Mouse (Mus musculus): ENCODE results near the gene Cox6b2. TPM values are rescaled to one million over a fixed set of nuclear protein-coding genes. Genes with fewer than 3 reads are reported as not detected.

Gene Cox6b2
- polyA plus RNA-seq, 1 experiment = 62.7 TPM

DNA sequence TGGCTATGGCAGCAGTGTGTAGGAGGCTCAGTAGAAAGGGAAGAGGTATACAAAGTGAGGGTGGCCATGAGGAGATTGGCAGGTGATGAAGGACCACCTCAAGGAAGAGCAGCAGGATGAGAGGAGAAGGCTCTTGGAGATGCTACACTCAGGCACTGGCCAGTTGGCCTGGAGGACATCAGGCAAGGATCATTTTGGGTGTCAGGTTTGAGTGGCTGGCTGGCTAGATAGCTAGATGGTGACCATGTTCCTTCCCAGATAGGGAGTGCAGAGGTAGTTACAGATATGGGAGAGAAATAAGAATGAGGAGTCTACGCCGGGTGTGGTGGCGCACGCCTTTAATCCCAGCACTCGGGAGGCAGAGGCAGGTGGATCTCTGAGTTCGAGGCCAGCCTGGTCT, 8.0 kb downstream of the Cox6b2 start:
- WGBS = 96% methylated on average over 6 of the region's 6 CpGs

DNA sequence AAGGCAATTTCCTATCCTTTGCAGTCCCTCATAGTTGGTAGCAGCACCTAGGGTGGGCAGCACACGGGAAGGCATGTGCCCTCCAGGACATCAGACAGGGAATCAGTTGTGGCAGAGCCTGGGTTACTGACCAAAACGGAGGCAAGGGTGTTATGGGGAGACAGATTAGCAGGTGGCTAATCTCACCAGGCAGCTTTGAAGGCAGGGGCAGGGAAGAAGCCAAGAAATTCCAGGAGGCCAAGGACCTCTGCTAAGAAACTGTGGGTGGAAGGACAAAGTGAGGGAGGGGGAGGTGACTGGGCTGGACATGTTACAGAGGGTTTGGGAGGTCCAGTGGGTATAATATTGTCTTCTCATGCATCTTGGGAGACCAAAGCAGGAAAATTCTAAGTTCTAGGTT, 9.5 kb downstream of the Cox6b2 start:
- no peak for DNase-seq
- no peaks in the 10 kb centered on the region for H3K27me3 ChIP-seq (replicated peaks; ENCODE audit: control insufficient read depth, insufficient read depth, low read length)
- no peaks in the 10 kb centered on the region; the same call in 1 of the 2 replicates for H3K36me3 ChIP-seq (ENCODE audit: control insufficient read depth, insufficient read depth, low read length)
- H3K4me3 ChIP-seq (ENCODE audit: insufficient read depth, low read depth, low read length) = no peak overlapping the region
- peaks cover 3% of the 10 kb centered on the region; the same call in 1 of the 2 replicates for H3K4me1 ChIP-seq (ENCODE audit: control insufficient read depth, insufficient read depth, low read length)
- no peak for TF ChIP-seq POLR2A (IDR thresholded peaks at IDR 0.05; ENCODE audit: low read depth, low read length)
- no peak for TF ChIP-seq CTCF (conservative IDR thresholded peaks at IDR 0.05; ENCODE audit: insufficient read depth, insufficient read length, low read depth, low read length)
- WGBS = 48% methylated on average over 2 of the region's 2 CpGs
- H3K27ac ChIP-seq (ENCODE audit: insufficient read depth, low read depth, low read length) = no peak overlapping the region

More for the DNA sequence above, 8.0 kb downstream of the Cox6b2 start:
- Histone ChIP-seq H3K36me3 (ENCODE audit: control insufficient read depth, insufficient read depth, low read length) (no peaks in the 10 kb centered on the region; the same call in 1 of the 2 replicates), H3K4me1 (ENCODE audit: control insufficient read depth, insufficient read depth, low read length) (peaks cover 3% of the 10 kb centered on the region; the same call in 1 of the 2 replicates), H3K4me3 (ENCODE audit: insufficient read depth, low read depth, low read length) (no peak overlapping the region), H3K27me3 (replicated peaks; ENCODE audit: control insufficient read depth, insufficient read depth, low read length) (no peaks in the 10 kb centered on the region), H3K27ac (ENCODE audit: insufficient read depth, low read depth, low read length) (no peak overlapping the region)
- no peak for TF ChIP-seq POLR2A (IDR thresholded peaks at IDR 0.05; ENCODE audit: low read depth, low read length)
- TF ChIP-seq CTCF (conservative IDR thresholded peaks at IDR 0.05; ENCODE audit: insufficient read depth, insufficient read length, low read depth, low read length) = no peak
- DNase-seq = no peak

DNA sequence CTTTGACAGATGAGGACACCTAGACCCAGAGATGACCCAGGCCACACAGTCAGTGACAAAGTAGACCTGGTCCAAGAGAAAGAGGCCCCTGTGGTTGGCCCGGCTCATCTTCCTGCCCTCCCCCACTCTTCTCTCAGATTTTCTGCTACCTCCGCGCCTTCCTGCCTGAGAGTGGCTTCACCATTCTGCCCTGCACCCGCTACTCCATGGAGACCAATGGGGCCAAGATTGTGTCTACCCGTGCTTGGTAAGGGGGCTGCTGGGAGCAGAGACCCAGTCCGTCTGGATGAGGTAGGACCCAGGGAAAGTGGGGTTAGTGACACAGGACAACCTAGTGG, 10.4 kb downstream of the Cox6b2 start:
- peaks cover 3% of the 10 kb centered on the region; the same call in 1 of the 2 replicates for H3K4me1 ChIP-seq (ENCODE audit: control insufficient read depth, insufficient read depth, low read length)
- no peak for TF ChIP-seq CTCF (conservative IDR thresholded peaks at IDR 0.05; ENCODE audit: insufficient read depth, insufficient read length, low read depth, low read length)
- TF ChIP-seq POLR2A (IDR thresholded peaks at IDR 0.05; ENCODE audit: low read depth, low read length) = no peak

DNA sequence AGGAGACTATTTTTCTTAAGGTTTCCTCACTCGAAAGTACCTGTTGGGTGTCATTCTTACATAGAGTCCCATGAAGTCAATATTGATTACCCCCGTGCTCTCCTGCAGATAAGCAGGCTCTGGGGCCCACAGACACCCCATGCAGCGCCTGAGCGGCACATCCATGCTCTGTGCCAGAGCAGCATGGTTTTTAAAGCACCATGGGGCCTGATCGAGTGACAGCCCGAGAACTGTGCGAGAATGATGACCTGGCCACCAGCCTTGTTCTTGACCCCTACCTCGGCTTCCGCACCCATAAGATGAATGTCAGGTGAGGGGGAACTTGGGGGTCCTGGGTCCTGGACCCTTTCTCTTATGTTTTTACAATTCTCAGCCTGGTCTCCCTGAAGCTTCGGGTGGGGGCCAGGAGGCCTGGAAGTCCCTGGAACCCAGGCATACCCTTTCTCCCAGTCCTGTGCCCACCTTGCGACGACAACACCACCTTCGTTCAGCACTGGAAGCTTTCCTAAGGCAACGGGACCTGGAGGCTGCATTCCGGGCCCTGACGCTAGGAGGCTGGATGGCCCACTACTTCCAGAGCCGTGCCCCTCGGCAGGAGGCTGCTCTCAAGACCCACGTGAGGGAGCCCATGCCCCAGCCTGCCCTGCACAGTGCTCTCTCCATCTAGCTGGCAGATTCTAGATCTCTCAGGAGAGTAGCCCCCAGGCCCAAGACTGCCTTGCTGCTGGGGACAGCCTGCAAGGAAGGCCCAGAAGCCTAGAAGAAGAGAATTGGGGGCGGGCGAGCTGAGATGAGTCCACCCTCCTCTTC, 11.0 kb downstream of the Cox6b2 start:
- H3K27ac ChIP-seq (ENCODE audit: insufficient read depth, low read depth, low read length) = peak overlapping the region; percentile 90

More for the DNA sequence above, 10.4 kb downstream of the Cox6b2 start:
- Histone ChIP-seq H3K27me3 (replicated peaks; ENCODE audit: control insufficient read depth, insufficient read depth, low read length) (no peaks in the 10 kb centered on the region), H3K36me3 (ENCODE audit: control insufficient read depth, insufficient read depth, low read length) (no peaks in the 10 kb centered on the region; the same call in 1 of the 2 replicates), H3K27ac (ENCODE audit: insufficient read depth, low read depth, low read length) (no peak overlapping the region), H3K4me3 (ENCODE audit: insufficient read depth, low read depth, low read length) (no peak overlapping the region)
- DNase-seq = no peak
- 89% methylated on average over 6 of the region's 6 CpGs for WGBS

DNA sequence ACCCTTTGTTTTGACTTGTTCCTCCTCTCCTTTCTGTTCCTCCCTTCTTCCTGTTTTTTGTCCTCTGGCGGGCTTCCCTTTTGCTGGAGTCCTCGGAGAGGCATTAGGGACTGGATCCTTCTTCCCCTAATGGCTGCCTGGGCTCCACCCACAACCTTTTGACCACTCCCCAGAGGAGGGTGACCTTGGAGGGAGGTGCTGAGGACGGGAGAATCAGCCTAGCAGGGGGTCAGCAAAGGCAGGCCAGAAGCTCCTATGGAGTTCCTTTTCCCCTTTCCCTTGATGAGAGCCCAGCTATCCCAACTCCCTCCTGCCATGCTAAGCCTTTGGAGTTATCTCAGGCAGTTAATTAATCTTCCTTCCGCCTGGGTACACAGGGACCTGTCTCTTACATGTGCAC, 11.7 kb downstream of the Cox6b2 start:
- H3K4me3 ChIP-seq (ENCODE audit: insufficient read depth, low read depth, low read length) = peak overlapping the region; percentile 90
- DNase-seq = peak; percentile 89
- H3K27ac ChIP-seq (ENCODE audit: insufficient read depth, low read depth, low read length) = peak overlapping the region; percentile 95
- no peaks in the 10 kb centered on the region; the same call in 1 of the 2 replicates for H3K36me3 ChIP-seq (ENCODE audit: control insufficient read depth, insufficient read depth, low read length)
- WGBS = 4% methylated on average over 4 of the region's 4 CpGs
- no peaks in the 10 kb centered on the region for H3K27me3 ChIP-seq (replicated peaks; ENCODE audit: control insufficient read depth, insufficient read depth, low read length)
- H3K4me1 ChIP-seq (ENCODE audit: control insufficient read depth, insufficient read depth, low read length) = peaks cover 8% of the 10 kb centered on the region; the same call in 1 of the 2 replicates
- TF ChIP-seq CTCF (conservative IDR thresholded peaks at IDR 0.05; ENCODE audit: insufficient read depth, insufficient read length, low read depth, low read length) (no peak), POLR2A (IDR thresholded peaks at IDR 0.05; ENCODE audit: low read depth, low read length) (peak; percentile 28)

More for the DNA sequence above, 11.0 kb downstream of the Cox6b2 start:
- H3K4me3 ChIP-seq (ENCODE audit: insufficient read depth, low read depth, low read length) = no peak overlapping the region; the same call in none of the 2 replicates
- no peak for TF ChIP-seq POLR2A (IDR thresholded peaks at IDR 0.05; ENCODE audit: low read depth, low read length)
- TF ChIP-seq CTCF (conservative IDR thresholded peaks at IDR 0.05; ENCODE audit: insufficient read depth, insufficient read length, low read depth, low read length) = no peak
- 79% methylated on average over 21 of the region's 21 CpGs for WGBS
- no peak for DNase-seq
- H3K27me3 ChIP-seq (replicated peaks; ENCODE audit: control insufficient read depth, insufficient read depth, low read length) = no peaks in the 10 kb centered on the region
- no peaks in the 10 kb centered on the region; the same call in 1 of the 2 replicates for H3K36me3 ChIP-seq (ENCODE audit: control insufficient read depth, insufficient read depth, low read length)
- peaks cover 3% of the 10 kb centered on the region; the same call in 1 of the 2 replicates for H3K4me1 ChIP-seq (ENCODE audit: control insufficient read depth, insufficient read depth, low read length)

DNA sequence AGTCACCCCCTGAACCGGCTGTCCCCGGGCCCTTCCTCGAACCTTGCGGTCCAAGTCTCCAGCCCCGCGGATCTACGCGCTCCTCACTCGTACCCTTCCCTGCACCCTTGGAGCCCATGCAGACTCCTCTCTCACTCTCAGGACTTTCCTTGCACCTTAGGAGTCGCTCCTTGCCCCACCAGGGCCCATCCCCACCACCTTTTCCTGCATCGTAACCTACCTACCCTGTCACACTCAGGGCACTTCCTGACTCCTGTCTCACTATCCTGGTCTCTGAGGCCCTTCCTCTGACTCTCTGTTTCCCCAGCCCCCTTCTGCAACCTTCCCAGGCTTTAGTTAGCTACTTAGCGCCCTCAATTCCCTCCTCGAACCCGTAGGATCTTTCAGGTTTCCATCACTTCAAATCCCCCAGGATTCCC, 12.6 kb downstream of the Cox6b2 start:
- no peak for DNase-seq
- TF ChIP-seq CTCF (conservative IDR thresholded peaks at IDR 0.05; ENCODE audit: insufficient read depth, insufficient read length, low read depth, low read length) = no peak
- no peak for TF ChIP-seq POLR2A (IDR thresholded peaks at IDR 0.05; ENCODE audit: low read depth, low read length)
- Histone ChIP-seq H3K27me3 (replicated peaks; ENCODE audit: control insufficient read depth, insufficient read depth, low read length) (no peaks in the 10 kb centered on the region), H3K4me3 (ENCODE audit: insufficient read depth, low read depth, low read length) (peak overlapping the region; percentile 90), H3K4me1 (ENCODE audit: control insufficient read depth, insufficient read depth, low read length) (peaks cover 8% of the 10 kb centered on the region; the same call in 1 of the 2 replicates), H3K27ac (ENCODE audit: insufficient read depth, low read depth, low read length) (peak overlapping the region; percentile 95), H3K36me3 (ENCODE audit: control insufficient read depth, insufficient read depth, low read length) (no peaks in the 10 kb centered on the region; the same call in 1 of the 2 replicates)
- WGBS = under 1% methylated on average over 14 of the region's 14 CpGs
